Mouse (Mus musculus): ENCODE results near the gene Card9. TPM values are rescaled to one million over a fixed set of nuclear protein-coding genes. Genes with fewer than 3 reads are reported as not detected.
A peak's percentile ranks its signal among the peaks of the same experiment; 100 is the strongest.
"Not testable (repeated sequence)": the region's sequence is repeated elsewhere in the genome, so short reads cannot be mapped to it uniquely, and the experiment has no call there.

The Card9 gene
- 1 to 10 TPM; 1.1 to 3.4 (median 2.2) TPM for total RNA-seq (2022)

GRCm38 (mm10) chr2:26360772-26361171 lies at the start of gene Card9:
Gene Card9 (minus strand): TSS chr2:26360918.
- DNase-seq = no peak

GRCm38 (mm10) chr2:26410091-26410490 lies 49.4 kb upstream of the Card9 start:
- no peak for DNase-seq

- no peak for DNase-seq
Measured at GRCm38 (mm10) chr2:26409362-26409761, 48.6 kb upstream of the Card9 start.

DNA sequence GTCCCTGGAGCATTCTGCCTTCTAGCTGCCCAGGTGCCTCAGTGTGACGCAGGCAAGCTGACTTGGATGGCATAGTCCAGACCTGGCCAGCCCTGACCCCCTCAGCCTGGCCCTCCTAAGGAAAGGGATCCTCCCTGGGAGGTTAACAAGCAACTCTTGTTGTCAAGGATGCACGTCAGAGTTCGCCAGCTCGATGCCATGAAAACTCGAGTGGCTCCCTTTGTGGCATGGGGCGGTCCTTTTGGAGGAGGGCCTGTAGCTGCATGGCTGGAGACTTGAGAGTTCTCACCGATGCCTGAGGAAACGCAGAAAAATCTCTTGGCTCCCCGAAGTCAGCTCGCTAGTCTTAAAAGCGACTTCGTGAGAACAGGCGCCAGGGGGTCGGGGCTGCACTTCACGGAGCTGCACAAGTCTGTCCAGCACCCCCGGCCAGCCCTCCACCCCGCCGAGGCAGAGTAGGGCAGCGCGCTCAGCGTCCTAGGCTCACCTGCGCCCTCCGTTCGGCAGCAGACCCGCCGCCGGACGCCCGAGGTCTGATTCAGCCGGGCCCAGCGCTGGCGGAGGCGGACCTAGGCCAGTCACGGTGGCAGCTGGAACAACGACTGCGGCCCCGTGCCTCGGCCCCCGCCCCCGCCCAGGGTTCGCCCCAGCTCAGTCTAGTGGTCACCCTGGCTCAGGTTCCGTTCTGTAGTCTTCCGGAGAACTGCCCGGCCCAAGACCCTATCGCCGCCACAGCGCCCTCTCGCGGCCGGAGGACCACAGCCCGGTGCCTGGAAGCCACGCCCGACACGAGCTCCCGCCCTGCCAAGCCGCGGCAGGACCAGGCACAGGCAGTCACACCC lies 48.0 kb upstream of the Card9 start, which contains the start of gene Inpp5e:
Gene Inpp5e, minus strand, starts transcription at position 689 of the 842 bp plus-strand sequence.
- peak; percentile 93 for DNase-seq

DNA sequence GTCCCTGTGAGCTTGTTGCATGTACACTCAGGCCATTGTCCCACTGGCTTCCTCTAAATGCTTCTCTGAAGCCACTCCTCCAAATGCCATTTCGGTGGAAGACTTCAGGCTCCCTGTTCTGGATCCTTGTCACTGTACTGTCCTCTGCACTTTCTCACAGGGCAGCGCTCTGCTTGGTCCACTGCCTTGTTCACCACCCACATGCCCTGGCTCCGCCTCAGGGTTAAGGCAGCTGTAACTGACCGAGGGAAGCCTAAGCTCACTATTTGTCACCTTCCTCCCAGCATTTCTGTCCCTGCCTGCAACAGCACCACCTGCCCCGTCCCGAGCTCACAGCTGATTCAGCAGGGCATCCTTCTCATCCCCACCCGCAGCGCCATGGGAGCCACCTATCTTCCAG lies 42.6 kb upstream of the Card9 start:
- DNase-seq = no peak

DNA sequence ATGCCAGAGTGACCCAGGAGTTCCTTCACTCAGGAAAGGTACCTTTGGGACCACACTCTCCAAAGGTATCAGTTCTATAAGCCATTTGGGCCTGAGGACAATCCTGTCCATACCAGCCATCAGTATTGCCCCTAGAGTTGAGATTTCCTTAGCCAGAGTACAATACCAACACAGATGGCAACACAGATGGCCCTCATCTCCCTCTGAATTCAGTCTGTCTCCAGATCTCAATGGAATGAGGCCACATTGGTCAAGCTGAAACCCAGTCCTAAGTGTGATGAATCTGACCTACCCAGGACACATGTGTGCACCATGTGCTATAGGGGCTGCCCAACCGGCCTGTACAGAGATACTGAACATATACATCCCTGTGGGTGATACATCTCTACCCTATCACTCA lies 41.5 kb upstream of the Card9 start:
- DNase-seq = no peak

- no peak for DNase-seq
Measured at GRCm38 (mm10) chr2:26401023-26401422, 40.3 kb upstream of the Card9 start.

DNA sequence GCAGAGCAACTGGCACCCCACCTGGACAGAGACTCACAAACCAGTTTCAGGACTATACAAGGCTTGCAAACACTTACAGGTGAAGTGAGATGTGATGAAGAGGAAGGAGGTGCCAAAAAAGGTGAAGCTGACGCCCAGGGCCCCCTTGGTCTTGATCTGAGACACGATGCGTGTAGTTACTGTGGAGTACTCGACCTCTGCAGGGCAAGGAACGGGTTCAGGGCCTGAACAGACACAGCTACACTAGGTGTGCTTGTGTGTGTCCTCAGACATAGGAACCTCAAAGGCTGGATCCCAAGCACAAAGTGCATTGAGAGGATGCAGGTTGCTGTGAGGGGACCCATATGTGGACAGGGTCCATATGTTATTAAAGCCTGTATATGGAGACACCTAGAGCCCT lies 39.6 kb upstream of the Card9 start:
- no peak for DNase-seq

- DNase-seq = no peak
Measured at GRCm38 (mm10) chr2:26399647-26400046, 38.9 kb upstream of the Card9 start.

- no peak for DNase-seq
Measured at GRCm38 (mm10) chr2:26398978-26399377, 38.3 kb upstream of the Card9 start.

DNA sequence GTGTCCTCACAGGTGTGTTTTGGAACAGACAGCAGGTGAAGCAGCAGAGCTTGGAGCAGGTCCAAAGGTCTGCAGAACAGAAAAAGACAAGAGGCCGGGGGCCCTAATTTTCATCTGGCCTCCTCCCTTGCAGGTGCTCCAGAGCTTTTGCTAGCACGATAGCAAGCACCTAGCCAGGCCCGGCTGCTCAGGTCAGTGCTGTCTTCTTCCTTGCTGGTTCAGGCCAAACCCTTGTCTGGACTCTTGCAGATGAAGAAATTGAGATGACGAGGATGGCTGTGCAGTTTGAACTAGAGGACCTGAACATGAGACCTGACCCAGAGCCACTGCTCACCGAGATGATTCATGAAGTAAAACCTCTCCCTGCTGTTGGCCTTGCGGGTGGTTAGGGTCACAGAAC lies 30.9 kb upstream of the Card9 start:
- no peak for DNase-seq

- DNase-seq = no peak
Measured at GRCm38 (mm10) chr2:26390954-26391353, 30.2 kb upstream of the Card9 start.

DNA sequence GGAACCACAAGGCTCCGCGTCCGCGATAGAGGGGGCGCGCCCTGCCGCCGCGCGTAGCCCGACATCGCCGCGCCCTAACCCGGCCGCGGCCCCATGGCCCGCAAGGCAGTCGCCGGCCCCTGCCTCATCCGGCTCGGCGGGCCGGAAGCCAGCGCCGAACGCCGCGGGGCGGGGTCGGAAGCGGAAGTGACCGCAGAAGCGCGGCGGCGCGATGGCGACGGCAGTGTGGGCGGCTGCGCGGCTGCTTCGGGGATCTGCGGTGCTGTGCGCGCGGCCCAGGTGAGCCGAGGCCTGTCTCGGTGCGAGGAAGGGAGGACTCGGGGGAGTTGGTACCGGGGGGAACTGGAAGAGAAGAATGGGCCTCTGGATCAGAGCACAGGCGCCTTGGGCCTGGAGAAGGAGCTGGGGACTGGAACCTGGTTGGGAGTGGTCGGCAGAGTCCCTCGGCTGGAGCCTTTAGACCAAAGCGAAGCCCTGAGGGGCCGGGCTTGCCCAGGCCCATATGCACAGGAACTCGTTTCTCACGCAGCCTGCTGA lies 28.5 kb upstream of the Card9 start, which contains the start of the genes Entr1 and Pmpca:
Gene Entr1, minus strand, starts transcription at position 163 of the 537 bp plus-strand sequence.
Gene Pmpca, plus strand, starts transcription at position 186 of the 537 bp plus-strand sequence.
- DNase-seq = peak; percentile 60

GRCm38 (mm10) chr2:26388682-26389153 lies 28.0 kb upstream of the Card9 start:
- no peak for DNase-seq

DNA sequence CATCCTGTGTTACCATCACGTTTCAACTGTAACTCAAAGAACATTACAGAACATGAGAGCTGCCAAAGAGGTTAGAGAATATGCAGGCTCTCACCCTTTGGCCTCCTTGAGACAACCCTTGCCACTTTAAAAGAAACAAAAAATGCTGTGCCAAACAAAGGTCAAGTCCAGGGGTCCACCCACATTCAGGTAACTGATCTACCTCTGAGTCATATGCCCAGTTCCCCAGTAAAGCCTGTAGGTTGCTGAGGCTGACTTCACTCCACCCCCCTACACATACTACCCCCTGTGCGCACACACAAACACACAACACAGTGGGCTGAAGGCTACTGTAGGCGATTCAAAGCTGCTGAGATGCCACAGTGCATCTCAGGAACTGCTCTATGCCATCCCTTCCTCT lies 27.0 kb upstream of the Card9 start:
- no peak for DNase-seq

GRCm38 (mm10) chr2:26380871-26381270 lies 20.2 kb upstream of the Card9 start:
- DNase-seq = not testable (repeated sequence)

DNA sequence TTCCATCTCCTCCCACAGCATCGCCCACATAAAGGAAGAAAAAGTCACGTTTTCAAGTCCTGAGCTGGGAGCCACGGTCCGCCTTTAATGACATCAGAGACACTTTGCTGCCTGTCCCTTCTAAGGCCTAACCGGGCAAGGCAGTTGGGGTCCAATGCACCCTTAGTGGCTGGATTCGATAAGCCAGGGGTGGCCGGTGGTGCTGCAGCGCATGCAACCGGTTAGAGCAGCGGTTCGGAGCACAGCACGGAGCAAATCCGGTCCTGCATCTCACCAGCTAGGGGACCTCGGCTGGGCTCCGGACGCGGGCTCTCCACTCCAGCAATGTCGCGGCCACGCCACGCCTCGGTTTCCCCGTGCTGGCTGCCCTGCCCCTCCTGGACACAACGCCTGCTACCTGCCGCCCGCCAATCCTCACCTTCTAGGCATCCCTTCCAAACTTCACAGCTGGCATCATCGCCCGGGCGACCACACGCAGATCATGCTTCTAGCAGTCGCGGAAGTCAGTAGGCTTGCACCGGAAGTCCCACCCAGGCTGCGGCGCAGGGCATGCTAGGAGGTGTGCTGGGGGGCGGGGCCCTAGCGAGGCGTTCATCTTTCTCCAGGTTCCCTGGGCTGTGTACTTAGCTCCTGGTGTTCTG lies 19.5 kb upstream of the Card9 start, which contains the start of gene Snapc4:
Gene Snapc4, minus strand, starts transcription at position 523 of the 641 bp plus-strand sequence.
- peak; percentile 78 for DNase-seq

GRCm38 (mm10) chr2:26372396-26372795 lies 11.7 kb upstream of the Card9 start:
- DNase-seq = no peak

DNA sequence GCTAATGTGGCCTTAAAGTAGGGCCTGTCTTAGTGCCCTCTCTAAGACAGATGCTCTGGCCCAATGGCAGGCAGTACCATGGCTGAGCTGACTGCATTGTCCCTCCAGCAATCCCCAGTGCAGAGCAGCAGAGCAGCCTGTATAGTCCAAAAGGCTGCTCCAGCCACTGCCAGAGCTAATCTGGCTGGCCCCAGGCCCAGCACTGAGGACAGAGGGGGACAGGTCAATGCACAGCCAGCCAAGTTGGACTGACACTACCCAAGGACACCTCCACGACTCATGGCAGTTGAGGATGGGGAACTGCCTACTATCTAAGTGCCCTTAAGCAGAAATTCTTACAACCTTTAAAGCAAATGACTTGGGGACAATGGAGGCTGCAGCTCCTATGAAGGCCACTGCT lies 7.9 kb upstream of the Card9 start:
- no peak for DNase-seq

- no peak for DNase-seq
Measured at GRCm38 (mm10) chr2:26367911-26368310, 7.2 kb upstream of the Card9 start.

DNA sequence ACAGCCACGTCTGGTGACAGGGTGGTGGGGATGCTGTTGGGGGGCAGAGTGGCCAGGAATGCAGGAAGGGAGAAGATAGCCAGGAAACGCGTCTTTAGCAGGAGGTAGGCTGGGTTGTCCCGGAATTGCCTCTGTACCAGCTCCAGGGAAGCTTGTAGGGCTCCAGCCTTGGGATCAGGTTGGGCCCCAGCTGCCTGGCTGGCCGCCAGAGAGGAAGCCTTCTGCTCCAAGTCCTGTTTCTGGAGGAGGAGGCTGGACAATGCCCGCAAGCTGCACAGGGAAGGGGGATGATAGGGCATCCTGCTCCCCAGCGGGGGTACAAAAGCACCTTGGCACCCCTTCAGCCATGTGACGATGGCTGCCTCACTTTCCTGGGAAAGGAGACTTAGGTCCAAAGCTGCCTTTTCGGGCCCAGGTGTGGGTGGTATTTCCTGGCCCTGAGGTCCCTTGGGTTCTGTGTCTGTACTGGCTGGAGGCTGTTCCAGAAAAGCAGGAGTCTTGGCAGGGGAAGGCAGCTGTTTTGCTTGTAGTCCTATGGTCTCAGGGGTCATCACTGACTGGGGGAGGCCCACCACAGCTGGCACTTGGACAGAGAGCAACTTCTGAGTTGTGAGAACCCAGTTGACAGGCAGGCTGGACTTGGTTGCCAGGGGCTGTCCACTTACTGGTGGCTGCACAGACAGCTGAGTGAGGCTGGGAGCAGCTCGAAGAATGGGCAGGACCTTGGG lies 4.2 kb upstream of the Card9 start:
- DNase-seq = no peak

GRCm38 (mm10) chr2:26363481-26363880 lies 2.8 kb upstream of the Card9 start:
- DNase-seq = no peak
